Mouse (Mus musculus): ENCODE measurements around the gene Nos1ap. TPM values are rescaled to one million over a fixed set of nuclear protein-coding genes. Genes with fewer than 3 reads are reported as not detected.

Nos1ap gene
- polyA plus RNA-seq, 1 experiment from 2014 or later = 6.0 TPM

DNA sequence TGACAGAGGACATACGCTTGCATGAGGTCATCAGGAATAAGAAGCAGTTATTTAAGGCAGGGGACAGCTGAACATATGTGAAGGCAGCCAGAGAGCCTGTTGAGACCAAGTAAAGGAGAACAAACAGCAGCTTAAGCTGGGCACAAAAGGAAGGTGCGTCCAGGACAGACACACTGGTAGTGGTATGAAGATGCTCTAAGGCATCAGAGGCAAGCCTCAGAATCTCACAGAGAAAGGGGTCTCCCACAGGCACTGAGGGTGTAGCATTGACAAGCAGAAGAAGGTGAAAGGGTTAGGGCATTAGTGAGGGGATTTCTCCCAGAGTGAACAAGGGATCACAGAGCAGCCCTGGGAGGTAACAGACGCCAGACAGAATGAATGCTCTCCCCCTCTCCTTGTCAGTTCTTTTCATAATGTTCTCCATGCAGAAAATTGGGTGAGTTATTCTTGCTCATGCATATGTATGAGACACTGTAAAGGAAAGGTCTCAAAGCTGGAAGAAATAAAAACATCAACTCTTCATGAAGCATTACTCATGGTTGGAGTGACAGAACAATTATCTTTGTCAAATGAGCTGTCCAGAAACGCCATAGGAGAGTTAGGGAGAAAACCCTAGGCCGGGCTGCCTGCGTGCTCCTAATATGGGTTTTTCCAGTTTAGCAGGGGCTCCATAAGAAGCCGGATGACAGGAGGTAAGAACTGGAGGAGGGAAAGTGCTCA is 222.5 kb downstream of the Nos1ap start:
- Histone ChIP-seq H3K9ac (replicated peaks) (no peak overlapping the region), H3K27me3 (ENCODE audit: insufficient read depth, low read length) (no peaks in the 10 kb centered on the region), H3K4me3 (ENCODE audit: low read depth, low read length) (no peak overlapping the region), H3K9me3 (ENCODE audit: low read length) (no peaks in the 10 kb centered on the region), H3K4me1 (ENCODE audit: insufficient read depth) (no peaks in the 10 kb centered on the region), H3K4me2 (ENCODE audit: low read depth, low read length) (no peak overlapping the region), H3K36me3 (replicated peaks; ENCODE audit: insufficient read depth, low read length) (no peaks in the 10 kb centered on the region), H3K27ac (ENCODE audit: low read depth) (no peak overlapping the region)
- TF ChIP-seq EP300 (IDR thresholded peaks at IDR 0.05; ENCODE audit: low read depth) (no peak), CTCF (IDR thresholded peaks at IDR 0.05; ENCODE audit: low read depth) (no peak)
- ATAC-seq (no peak), DNase-seq (no peak)
- WGBS (ENCODE audit: insufficient replicate concordance) = 76% methylated on average over 7 of the region's 7 CpGs

DNA sequence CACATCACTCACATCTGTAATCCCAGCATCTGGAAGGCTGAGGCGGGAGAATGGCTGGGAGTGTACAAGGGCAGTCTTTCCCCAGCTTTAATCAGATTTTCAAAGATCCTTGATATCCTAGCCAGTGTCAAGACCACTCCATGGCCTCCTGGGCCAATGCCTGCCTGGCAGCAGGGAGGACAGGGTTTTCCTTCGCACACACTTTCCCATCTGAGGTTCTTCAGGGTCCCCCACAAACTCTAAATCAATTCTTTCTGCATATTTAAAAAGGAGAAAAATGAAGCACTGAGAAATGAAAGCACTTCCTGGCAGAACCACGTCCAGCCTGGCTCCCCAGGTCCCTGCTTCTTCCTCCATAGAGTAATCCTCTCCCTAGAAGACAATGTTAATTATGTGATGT is 225.9 kb downstream of the Nos1ap start:
- no peak overlapping the region for H3K27ac ChIP-seq (ENCODE audit: low read depth)
- no peak overlapping the region for H3K9ac ChIP-seq (replicated peaks)
- no peaks in the 10 kb centered on the region for H3K36me3 ChIP-seq (replicated peaks; ENCODE audit: insufficient read depth, low read length)
- TF ChIP-seq CTCF (IDR thresholded peaks at IDR 0.05; ENCODE audit: low read depth) = no peak
- no peak for TF ChIP-seq EP300 (IDR thresholded peaks at IDR 0.05; ENCODE audit: low read depth)
- H3K27me3 ChIP-seq (ENCODE audit: insufficient read depth, low read length) = no peaks in the 10 kb centered on the region
- ATAC-seq = no peak
- no peak overlapping the region for H3K4me2 ChIP-seq (ENCODE audit: low read depth, low read length)
- H3K9me3 ChIP-seq (ENCODE audit: low read length) = no peaks in the 10 kb centered on the region
- H3K4me3 ChIP-seq (ENCODE audit: low read depth, low read length) = no peak overlapping the region
- no peak for DNase-seq
- peaks cover 5% of the 10 kb centered on the region; the same call in 1 of the 2 replicates for H3K4me1 ChIP-seq (ENCODE audit: insufficient read depth)
- 70% methylated on average over 3 of the region's 3 CpGs for WGBS (ENCODE audit: insufficient replicate concordance)

- ATAC-seq (no peak), DNase-seq (no peak)
- H3K4me2 ChIP-seq (ENCODE audit: low read depth, low read length) = no peak overlapping the region
- H3K4me1 ChIP-seq (ENCODE audit: insufficient read depth) = peaks cover 5% of the 10 kb centered on the region; the same call in 1 of the 2 replicates
- H3K9me3 ChIP-seq (ENCODE audit: low read length) = no peaks in the 10 kb centered on the region
- H3K4me3 ChIP-seq (ENCODE audit: low read depth, low read length) = no peak overlapping the region
- no peak for TF ChIP-seq EP300 (IDR thresholded peaks at IDR 0.05; ENCODE audit: low read depth)
- no peak for TF ChIP-seq CTCF (IDR thresholded peaks at IDR 0.05; ENCODE audit: low read depth)
- no peak overlapping the region for H3K9ac ChIP-seq (replicated peaks)
- no peaks in the 10 kb centered on the region for H3K27me3 ChIP-seq (ENCODE audit: insufficient read depth, low read length)
- no peak overlapping the region for H3K27ac ChIP-seq (ENCODE audit: low read depth)
- WGBS (ENCODE audit: insufficient replicate concordance) = 64% methylated on average over 10 of the region's 10 CpGs
- no peaks in the 10 kb centered on the region for H3K36me3 ChIP-seq (replicated peaks; ENCODE audit: insufficient read depth, low read length)
Observed at GRCm38 (mm10) chr1:170360183-170360915, 229.3 kb downstream of the Nos1ap start.

DNA sequence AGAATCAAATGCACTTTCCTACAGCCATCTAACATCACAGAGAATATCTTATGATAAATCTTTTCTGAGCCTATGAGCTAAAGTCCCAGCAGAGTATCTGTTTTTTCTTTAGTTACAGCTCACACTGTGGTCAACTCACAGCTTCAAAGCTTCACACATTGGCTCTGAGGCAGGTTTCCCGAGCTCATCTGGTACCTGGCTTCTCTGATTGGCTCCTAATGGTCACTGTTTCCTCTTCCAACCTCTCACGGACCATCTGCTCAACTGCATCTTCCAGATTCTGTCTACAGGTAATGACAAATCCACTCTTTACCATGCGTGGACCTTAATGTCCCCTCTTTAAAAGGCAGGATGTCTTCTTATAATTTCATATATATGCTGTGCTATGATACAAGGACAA is 236.3 kb downstream of the Nos1ap start:
- ATAC-seq = no peak

DNA sequence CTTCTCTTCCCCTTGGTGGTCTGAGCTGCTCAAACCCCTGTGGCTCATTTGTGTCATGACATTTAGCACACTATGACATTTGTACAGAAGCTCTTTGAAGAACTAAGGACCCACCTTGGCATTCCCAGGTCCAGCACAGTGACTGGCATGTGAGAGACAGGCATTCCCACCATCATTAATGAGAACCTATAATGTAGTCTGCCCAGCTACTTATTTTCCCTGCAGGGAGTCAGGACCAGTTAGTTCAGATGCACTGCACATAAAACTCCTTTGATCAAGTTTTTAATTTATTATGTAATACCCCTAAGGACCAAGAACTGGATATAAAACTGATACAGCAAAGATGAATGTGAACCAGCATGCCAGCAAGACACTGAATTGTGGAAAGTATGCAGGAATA is 238.6 kb downstream of the Nos1ap start:
- Histone ChIP-seq H3K27me3 (ENCODE audit: insufficient read depth, low read length) (no peaks in the 10 kb centered on the region), H3K27ac (ENCODE audit: low read depth) (no peak overlapping the region), H3K4me3 (ENCODE audit: low read depth, low read length) (no peak overlapping the region), H3K9me3 (ENCODE audit: low read length) (no peaks in the 10 kb centered on the region), H3K9ac (replicated peaks) (no peak overlapping the region), H3K4me2 (ENCODE audit: low read depth, low read length) (no peak overlapping the region), H3K4me1 (ENCODE audit: insufficient read depth) (no peaks in the 10 kb centered on the region), H3K36me3 (replicated peaks; ENCODE audit: insufficient read depth, low read length) (no peaks in the 10 kb centered on the region)
- DNase-seq (no peak), ATAC-seq (no peak)
- TF ChIP-seq CTCF (IDR thresholded peaks at IDR 0.05; ENCODE audit: low read depth) (no peak), EP300 (IDR thresholded peaks at IDR 0.05; ENCODE audit: low read depth) (no peak)

More for the DNA sequence above, 236.3 kb downstream of the Nos1ap start:
- Histone ChIP-seq H3K9me3 (ENCODE audit: low read length) (no peaks in the 10 kb centered on the region), H3K4me1 (ENCODE audit: insufficient read depth) (no peaks in the 10 kb centered on the region), H3K27ac (ENCODE audit: low read depth) (no peak overlapping the region), H3K27me3 (ENCODE audit: insufficient read depth, low read length) (no peaks in the 10 kb centered on the region), H3K9ac (replicated peaks) (no peak overlapping the region), H3K4me2 (ENCODE audit: low read depth, low read length) (no peak overlapping the region), H3K36me3 (replicated peaks; ENCODE audit: insufficient read depth, low read length) (no peaks in the 10 kb centered on the region), H3K4me3 (ENCODE audit: low read depth, low read length) (no peak overlapping the region)
- TF ChIP-seq CTCF (IDR thresholded peaks at IDR 0.05; ENCODE audit: low read depth) (no peak), EP300 (IDR thresholded peaks at IDR 0.05; ENCODE audit: low read depth) (no peak)
- 62% methylated on average over 3 of the region's 3 CpGs for WGBS (ENCODE audit: insufficient replicate concordance)
- no peak for DNase-seq

GRCm38 (mm10) chr1:170346266-170346665 is 243.4 kb downstream of the Nos1ap start:
- WGBS (ENCODE audit: insufficient replicate concordance) = 75% methylated on average over 3 of the region's 3 CpGs

More at GRCm38 (mm10) chr1:170346266-170346665, 243.4 kb downstream of the Nos1ap start:
- H3K27me3 ChIP-seq (ENCODE audit: insufficient read depth, low read length) = no peaks in the 10 kb centered on the region
- H3K9me3 ChIP-seq (ENCODE audit: low read length) = no peaks in the 10 kb centered on the region
- no peak for TF ChIP-seq CTCF (IDR thresholded peaks at IDR 0.05; ENCODE audit: low read depth)
- no peak for TF ChIP-seq EP300 (IDR thresholded peaks at IDR 0.05; ENCODE audit: low read depth)
- H3K27ac ChIP-seq (ENCODE audit: low read depth) = no peak overlapping the region
- no peak overlapping the region for H3K9ac ChIP-seq (replicated peaks)
- ATAC-seq = no peak
- no peak for DNase-seq
- no peaks in the 10 kb centered on the region for H3K4me1 ChIP-seq (ENCODE audit: insufficient read depth)
- no peak overlapping the region for H3K4me2 ChIP-seq (ENCODE audit: low read depth, low read length)
- H3K36me3 ChIP-seq (replicated peaks; ENCODE audit: insufficient read depth, low read length) = no peaks in the 10 kb centered on the region
- H3K4me3 ChIP-seq (ENCODE audit: low read depth, low read length) = no peak overlapping the region

Measured in liver, postnatal 0 days (tissue).